Mouse (Mus musculus) forelimb bud, embryonic 11.5 days (tissue): ENCODE measurements around the gene Rexo1.

Experiments used
- DNase-seq: peaks from one replicate; pipeline ENCODE4 v3.0.0-alpha.2; 2012; ENCODE audit warnings: low read depth, low spot score

The Rexo1 gene

GRCm38 (mm10) chr10:80557346-80557965 is 3.9 kb downstream of the Rexo1 start:
- peak; percentile 40 for DNase-seq

GRCm38 (mm10) chr10:80553997-80554396 is 7.4 kb downstream of the Rexo1 start:
- DNase-seq, result no peak

GRCm38 (mm10) chr10:80553575-80553974 is 7.8 kb downstream of the Rexo1 start:
- no peak for DNase-seq

- DNase-seq, result no peak
These were observed 9.0 kb downstream of the Rexo1 start for GRCm38 (mm10) chr10:80552364-80552763.

GRCm38 (mm10) chr10:80549279-80549678 is 12.1 kb downstream of the Rexo1 start:
- no peak for DNase-seq

GRCm38 (mm10) chr10:80548428-80549006 is 12.8 kb downstream of the Rexo1 start:
- DNase-seq, result peak; percentile 53

GRCm38 (mm10) chr10:80547539-80547938 is 13.8 kb downstream of the Rexo1 start:
- no peak for DNase-seq

- DNase-seq, result no peak
These were observed 14.4 kb downstream of the Rexo1 start for GRCm38 (mm10) chr10:80546945-80547344.

- DNase-seq, result no peak
These were observed 15.8 kb downstream of the Rexo1 start for GRCm38 (mm10) chr10:80545590-80545989.

- DNase-seq, result no peak
These were observed 17.5 kb downstream of the Rexo1 start for GRCm38 (mm10) chr10:80543873-80544272.

- DNase-seq, result no peak
These were observed 21.9 kb downstream of the Rexo1 start for GRCm38 (mm10) chr10:80539493-80539892.

GRCm38 (mm10) chr10:80538710-80539394 is 22.5 kb downstream of the Rexo1 start, which contains the start of gene Atp8b3:
Atp8b3 (minus strand) TSS chr10:80539124.
- DNase-seq, result peak; percentile 64

- DNase-seq, result no peak
These were observed 23.2 kb downstream of the Rexo1 start for GRCm38 (mm10) chr10:80538180-80538579.

- DNase-seq, result no peak
These were observed 25.6 kb downstream of the Rexo1 start for GRCm38 (mm10) chr10:80535711-80536110.

- DNase-seq, result no peak
These were observed 26.3 kb downstream of the Rexo1 start for GRCm38 (mm10) chr10:80535071-80535470.

GRCm38 (mm10) chr10:80533704-80534103 is 27.7 kb downstream of the Rexo1 start:
- no peak for DNase-seq

GRCm38 (mm10) chr10:80532783-80533182 is 28.6 kb downstream of the Rexo1 start:
- DNase-seq, result no peak

- peak; percentile 39 for DNase-seq
These were observed 35.2 kb downstream of the Rexo1 start for GRCm38 (mm10) chr10:80526172-80526571.

- no peak for DNase-seq
These were observed 38.1 kb downstream of the Rexo1 start for GRCm38 (mm10) chr10:80523299-80523698.

GRCm38 (mm10) chr10:80519287-80519686 is 42.1 kb downstream of the Rexo1 start:
- DNase-seq, result no peak

- DNase-seq, result no peak
These were observed 47.6 kb downstream of the Rexo1 start for GRCm38 (mm10) chr10:80513739-80514138.

GRCm38 (mm10) chr10:80510273-80510660 is 51.1 kb downstream of the Rexo1 start:
- DNase-seq, result no peak
